Mouse (Mus musculus) right cerebral cortex, postnatal 25 days (tissue): Measurements from ENCODE around the gene Gm1527.
"Not testable (repeated sequence)": the region's sequence is repeated elsewhere in the genome, so short reads cannot be mapped to it uniquely, and the experiment has no call there.

Source experiments
- DNase-seq: peaks from one replicate; pipeline ENCODE4 v3.0.0; 2022

Gm1527 gene

GRCm38 (mm10) chr3:28892317-28892716, at the start of gene Gm1527:
Gene Gm1527 (plus strand): TSS chr3:28892617.
- DNase-seq: no peak

- DNase-seq: no peak
These were observed 49.2 kb upstream of the Gm1527 start for GRCm38 (mm10) chr3:28843231-28843630.

- DNase-seq: no peak
These were observed 45.3 kb upstream of the Gm1527 start for GRCm38 (mm10) chr3:28847115-28847514.

GRCm38 (mm10) chr3:28852174-28852573, 40.2 kb upstream of the Gm1527 start:
- DNase-seq: not testable (repeated sequence)

- DNase-seq: not testable (repeated sequence)
These were observed 32.6 kb upstream of the Gm1527 start for GRCm38 (mm10) chr3:28859630-28860392.

GRCm38 (mm10) chr3:28896966-28897365, 4.5 kb downstream of the Gm1527 start:
- not testable (repeated sequence) for DNase-seq

- no peak for DNase-seq
These were observed 73.5 kb downstream of the Gm1527 start for GRCm38 (mm10) chr3:28965931-28966330.

GRCm38 (mm10) chr3:28968851-28969250, 76.4 kb downstream of the Gm1527 start:
- DNase-seq: peak; percentile 41
